Mouse (Mus musculus): ENCODE results near the gene Gstp2. TPM values are rescaled to one million over a fixed set of nuclear protein-coding genes. Genes with fewer than 3 reads are reported as not detected.

The Gstp2 gene
- total RNA-seq, 4 experiments from 2014 or later, result 131 to 147 (median 142) TPM

DNA sequence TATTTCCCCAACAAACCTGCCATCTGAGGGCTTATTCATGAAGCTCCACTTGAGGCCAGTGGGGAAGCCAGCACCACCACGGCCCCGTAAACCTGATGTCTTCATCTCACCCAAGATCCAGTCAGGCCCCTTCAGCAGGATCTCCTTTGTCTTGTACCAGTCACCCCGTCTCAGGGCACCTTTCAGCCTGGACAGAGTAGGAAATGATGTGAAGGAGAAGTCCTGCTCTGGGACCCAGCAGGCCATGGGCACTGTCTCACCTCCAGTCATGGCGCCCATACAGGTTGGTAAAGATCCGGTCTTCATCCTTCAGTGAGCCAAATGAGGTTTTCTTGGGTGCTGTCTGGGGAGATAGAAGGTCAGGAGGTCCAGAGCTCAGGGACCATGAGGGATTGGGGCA lies 34.7 kb downstream of the Gstp2 start:
- DNase-seq (ENCODE audit: low spot score), result no peak

DNA sequence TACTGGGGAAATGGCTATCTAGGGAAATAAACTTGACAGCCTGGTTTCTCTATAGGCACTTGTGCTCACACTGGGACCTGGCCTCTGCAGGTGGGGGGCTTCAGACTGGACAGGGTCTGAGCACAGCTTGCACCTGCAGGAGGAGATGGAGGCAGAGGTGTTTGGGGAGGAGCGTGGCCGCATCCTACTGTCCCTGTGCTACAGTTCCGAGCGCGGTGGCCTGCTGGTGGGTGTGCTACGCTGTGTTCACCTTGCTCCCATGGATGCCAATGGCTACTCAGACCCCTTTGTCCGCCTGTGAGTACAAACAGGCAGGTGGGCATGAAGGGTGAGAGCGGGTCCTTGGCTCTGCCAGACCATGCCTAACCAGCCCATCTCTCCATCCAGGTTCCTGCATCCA lies 39.9 kb downstream of the Gstp2 start:
- no peak for DNase-seq (ENCODE audit: low spot score)

DNA sequence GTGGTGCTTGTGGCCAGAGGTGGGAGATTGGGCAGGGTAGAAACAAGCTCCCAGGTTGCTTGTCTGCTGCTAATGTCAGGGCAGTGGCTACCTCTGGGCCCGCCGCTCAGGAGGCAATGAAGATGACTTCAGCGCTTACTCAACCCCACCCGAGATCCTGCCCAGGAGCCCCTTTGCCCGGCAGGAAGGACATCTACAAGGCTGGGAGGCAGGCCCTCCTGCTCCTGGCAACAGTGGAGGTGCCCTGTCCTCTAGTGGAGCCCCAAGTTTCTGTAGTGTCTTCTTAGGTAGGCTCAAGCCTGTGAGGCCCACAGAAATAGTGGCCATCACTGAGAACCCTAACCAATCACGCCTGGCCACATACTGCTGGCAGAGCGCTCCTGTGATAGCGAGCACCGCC lies 40.7 kb downstream of the Gstp2 start:
- DNase-seq (ENCODE audit: low spot score), result no peak

DNA sequence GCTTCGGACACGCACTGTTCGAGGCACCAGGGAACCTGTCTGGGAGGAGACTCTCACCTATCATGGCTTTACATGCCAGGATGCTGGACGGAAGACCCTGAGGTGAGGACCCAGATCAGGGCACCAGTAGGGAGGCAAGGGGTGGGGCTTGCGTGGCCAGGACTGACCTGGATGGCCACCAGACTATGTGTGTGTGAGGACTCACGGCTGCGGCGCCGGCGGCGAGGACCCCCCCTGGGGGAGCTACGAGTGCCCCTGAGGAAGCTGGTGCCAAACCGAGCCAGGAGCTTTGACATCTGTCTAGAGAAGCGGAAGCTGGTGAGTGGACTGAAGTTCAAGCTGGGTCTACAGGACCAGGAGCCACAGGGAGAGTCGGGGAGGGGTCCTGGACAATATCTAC lies 41.5 kb downstream of the Gstp2 start:
- DNase-seq (ENCODE audit: low spot score), result no peak

DNA sequence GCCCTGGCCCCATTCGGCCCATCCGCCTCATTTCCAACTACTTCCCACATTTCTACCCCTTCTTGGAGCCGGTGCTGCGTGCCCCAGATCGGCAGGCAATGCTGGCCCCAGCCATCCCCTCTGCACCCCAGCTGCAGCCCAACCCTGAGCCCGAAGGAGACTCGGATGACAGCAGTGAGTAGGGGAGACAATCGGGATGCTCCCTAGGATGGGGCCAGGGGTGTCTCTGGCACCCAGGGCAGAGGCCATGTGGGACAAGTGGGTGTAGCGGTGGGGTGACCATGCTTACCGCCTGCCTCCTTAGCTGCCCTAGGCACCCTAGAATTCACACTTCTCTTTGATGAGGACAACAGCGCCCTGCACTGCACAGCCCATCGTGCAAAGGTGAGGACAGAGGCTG lies 42.2 kb downstream of the Gstp2 start:
- DNase-seq (ENCODE audit: low spot score), result no peak

DNA sequence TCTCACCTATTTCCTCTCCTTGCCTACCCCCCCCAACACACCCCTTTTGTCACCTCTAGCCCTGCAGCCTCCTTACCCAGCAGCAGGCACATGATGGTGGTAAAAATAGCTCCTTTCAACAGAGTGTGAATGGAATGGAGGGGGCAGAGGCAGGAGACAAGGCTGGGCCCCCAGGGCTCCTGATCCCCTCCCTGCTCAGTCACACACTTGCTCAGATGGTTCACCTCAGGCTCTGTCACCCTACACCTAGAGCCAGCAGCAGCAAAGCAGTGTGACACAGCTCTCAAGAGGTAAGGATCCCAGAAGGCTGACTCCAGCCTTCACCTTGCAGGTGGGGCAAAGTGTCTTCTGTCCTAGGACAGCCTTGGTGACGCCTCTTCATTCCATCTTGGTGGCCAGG lies 42.7 kb downstream of the Gstp2 start, which contains the start of gene Doc2g:
Gene Doc2g, plus strand, starts transcription at position 202 of the 400 bp plus-strand sequence.
- no peak for DNase-seq (ENCODE audit: low spot score)

DNA sequence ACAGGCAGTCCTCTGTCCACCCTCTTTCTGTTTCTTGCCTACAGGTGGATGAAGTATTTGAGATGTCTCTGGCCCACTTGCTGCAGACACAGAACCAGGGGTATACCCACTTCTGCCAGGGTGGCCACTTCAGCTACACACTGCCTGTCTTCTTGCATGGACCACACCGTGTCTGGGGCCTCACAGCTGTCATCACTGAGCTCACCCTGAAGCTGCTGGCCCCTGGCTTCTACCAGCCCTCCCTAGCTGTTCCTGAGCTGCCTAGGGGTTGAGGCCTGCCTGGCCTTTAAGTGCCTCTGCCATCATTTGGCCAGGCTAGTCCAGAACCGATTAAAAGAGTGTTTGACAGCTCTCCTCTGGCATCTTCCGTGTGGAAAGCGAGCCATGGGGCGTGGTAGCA lies 44.1 kb downstream of the Gstp2 start:
- DNase-seq (ENCODE audit: low spot score), result no peak

DNA sequence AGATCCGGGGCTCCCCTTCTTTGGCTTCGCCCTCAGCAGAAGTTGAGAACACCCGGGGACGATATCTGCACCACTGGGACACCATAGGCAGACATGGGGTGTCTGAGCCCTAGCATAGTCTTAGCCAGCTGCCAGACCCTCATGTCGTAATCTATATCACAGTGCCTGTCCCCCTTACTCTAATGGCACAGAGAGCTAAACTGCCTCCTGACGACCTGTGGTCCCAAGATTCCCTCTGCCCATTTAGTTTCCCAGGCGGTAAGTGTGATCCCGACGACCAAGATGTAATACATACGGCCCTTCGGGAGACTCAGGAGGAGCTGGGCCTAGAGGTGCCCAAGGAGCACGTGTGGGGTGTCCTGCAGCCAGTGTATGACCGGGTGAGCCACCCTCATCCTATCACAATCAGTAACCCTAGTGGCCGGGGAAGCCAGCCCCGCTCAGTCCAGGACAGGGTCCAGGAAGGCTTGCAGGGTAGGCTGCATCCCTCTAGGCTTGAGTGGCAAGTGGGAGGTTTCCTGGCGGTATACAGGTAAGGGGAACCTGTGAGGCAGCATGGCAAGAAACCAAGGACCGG lies 44.8 kb downstream of the Gstp2 start:
- DNase-seq (ENCODE audit: low spot score), result no peak

DNA sequence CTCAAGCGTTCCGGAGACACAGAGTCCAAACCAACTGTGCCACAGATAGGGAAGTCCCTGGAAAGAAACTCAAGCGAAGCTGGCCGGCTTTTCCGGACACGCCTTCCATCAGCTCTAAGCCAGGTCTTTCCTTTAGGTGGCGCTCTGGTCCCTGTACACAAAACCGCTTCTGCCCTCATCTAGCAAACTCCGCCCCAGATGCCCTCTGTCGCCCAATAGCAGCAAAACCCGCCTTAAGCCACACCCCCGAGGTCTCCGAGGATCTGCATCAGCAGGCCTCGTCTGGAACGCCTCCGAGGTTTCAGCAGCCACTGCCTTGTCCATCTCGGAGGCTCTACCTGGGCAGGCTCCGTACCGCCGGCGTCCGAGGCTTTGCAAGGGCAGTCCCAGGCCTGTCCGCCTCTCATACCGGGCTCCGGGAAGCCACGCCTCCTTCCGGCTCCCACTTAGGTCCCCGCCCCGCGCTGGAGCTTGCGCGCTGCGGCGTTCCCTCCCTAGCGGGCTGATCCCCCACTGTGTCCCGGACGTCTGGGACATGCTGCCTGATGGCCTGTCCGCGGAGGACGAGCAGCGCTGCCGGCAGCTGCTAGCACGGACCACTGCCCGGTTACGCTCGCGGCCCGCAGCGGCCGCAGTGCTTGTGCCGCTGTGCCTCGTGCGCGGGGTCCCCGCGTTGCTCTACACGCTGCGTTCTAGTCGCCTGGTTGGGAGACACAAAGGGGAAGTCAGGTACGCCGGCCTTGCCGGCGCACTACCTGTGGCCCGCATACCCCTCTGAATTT lies 45.5 kb downstream of the Gstp2 start, which contains the start of the genes Nudt8 and Gm49405:
Gene Nudt8, plus strand, starts transcription at position 462 of the 782 bp plus-strand sequence.
Gene Gm49405, plus strand, starts transcription at position 508 of the 782 bp plus-strand sequence.
- DNase-seq (ENCODE audit: low spot score), result peak; percentile 98

DNA sequence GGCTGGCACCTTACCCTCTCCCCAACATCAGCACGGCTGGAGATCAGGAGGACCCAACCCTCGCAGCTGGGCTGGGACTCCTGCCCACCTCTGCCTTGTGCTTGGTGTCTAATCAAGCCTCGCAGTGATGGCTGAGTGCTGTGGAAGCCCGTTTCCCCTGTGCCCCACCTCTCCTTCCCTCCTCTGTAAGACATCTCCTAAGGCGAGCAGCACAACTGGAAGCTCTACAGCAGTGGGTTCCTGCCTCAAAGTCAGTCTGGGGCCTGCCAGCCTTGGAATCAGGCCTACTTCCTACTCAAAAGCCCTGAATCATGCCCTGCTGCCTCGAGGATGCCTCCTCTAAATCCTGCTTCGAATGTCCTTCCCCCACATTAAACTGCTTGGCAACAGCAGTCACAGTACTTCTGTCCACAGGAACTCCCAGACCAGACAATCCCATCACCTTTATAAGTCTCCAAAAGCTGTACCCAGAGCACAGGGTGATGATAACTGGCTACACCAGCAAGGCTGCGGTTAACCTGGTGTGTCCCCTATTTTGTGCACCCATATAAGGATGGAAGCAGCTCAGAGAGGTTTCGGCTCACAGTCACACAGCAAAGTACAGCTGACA lies 46.6 kb downstream of the Gstp2 start:
- no peak for DNase-seq (ENCODE audit: low spot score)

DNA sequence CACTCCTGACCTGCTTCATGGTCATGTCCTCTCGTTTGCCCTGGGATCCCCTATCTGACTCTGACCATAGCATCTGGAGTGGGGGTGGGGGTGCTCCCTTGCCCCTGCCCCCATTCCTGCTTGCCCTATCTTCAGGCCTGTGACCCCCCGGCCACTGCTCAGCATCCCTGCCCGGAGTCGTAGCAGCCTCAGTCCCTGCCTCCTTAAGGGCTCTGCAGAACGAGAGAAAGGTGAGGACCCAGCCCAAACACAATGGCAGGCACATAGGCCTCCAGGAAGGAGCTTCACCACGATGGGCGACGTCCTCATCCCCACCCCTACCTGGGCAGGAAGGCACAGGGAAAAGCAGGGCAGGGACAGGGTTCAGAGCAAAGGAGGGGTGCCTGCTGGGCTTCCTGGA lies 47.5 kb downstream of the Gstp2 start:
- no peak for DNase-seq (ENCODE audit: low spot score)

DNA sequence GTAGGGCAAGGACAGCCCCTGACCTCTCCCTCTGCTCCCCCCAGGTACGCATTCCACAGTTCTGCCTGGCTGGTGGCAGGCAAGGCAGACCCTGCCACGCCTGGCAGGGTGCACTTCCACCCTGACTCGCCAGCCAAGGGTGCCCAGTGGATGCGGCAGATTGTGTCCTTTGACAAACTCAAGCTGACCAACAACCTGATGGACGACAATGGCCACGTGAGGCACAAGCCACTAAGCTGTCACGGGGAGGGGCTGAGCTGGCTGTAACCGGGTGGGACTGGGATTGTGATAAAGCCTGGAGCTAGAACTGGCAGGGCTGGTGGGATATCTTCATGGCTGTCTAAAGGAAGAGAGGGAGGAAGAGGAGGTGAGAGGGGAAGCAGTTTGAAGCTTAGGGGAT lies 48.6 kb downstream of the Gstp2 start:
- DNase-seq (ENCODE audit: low spot score), result no peak

DNA sequence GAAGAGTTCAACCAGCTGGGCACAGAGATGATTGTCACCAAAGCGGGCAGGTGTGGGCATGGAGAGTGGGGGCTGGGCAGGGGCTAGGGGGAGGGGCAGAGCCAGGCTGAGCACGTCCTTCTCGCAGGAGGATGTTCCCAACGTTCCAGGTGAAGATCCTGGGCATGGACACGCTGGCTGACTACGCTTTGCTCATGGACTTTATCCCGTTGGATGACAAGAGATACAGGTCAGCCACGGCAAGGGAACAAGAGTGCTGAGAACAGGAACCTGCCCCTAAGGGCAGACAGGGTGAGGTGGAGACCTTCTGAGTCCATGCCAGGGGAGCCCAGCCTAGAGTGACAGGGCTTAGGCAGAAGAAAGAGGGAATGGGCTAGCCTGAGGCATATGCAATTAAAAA lies 49.1 kb downstream of the Gstp2 start:
- no peak for DNase-seq (ENCODE audit: low spot score)

DNA sequence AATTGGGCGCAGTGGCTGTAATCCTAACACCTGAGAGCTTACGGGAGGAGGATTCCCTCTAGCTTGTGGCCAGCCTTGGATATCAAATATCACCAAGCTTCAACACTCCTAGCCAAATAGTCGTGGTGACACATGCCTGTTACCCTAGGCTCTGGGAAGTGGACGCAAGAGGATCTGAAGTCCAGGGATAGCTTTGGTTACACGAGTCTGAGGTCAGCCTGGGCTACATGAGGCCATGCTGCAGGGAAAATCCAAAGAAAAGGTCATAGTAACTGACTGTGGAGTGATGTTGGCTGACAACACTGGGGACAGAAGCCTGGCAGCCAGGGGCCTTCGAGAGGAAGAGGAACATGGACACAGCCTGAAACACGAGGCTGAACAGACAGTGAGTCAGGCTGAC lies 49.7 kb downstream of the Gstp2 start:
- DNase-seq (ENCODE audit: low spot score), result no peak

DNA sequence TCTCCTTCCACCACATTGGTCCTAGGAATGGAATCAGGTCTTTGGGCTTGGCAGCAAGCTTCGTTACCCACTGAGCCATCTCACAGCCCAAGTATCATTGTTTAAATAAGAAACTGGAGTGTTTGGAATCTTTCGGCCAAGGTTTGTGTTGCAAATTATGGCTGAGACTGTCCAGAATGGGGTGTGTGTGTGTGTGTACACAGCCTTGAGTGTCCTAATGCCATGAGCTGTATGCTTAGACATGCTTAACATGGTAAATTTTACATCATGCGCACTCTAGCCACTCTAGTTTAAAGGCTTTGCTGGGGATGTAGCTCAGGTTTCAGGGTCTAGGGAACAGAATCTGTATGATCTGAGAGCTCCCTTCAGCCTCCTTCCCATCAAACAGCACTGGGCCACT lies 50.3 kb downstream of the Gstp2 start:
- DNase-seq (ENCODE audit: low spot score), result no peak

DNA sequence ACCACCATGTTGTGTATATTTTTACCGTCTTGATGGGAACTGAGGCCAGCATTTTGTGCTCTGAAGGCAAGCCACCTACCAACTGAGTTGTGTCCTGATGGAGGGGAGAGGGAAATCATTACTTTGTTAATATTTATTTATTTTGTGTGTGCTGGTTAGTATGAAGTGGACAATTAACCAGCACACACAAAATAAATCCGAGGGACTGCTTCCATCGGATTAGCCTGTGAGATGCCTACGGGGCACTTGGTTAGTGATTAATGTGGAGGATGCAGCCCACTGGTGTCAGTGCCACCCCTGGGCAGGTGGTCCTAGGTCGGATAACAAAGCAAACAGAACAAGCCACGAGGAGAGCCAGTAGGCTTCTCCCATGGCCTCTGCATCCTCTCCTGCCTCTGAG lies 50.9 kb downstream of the Gstp2 start:
- DNase-seq (ENCODE audit: low spot score), result no peak

DNA sequence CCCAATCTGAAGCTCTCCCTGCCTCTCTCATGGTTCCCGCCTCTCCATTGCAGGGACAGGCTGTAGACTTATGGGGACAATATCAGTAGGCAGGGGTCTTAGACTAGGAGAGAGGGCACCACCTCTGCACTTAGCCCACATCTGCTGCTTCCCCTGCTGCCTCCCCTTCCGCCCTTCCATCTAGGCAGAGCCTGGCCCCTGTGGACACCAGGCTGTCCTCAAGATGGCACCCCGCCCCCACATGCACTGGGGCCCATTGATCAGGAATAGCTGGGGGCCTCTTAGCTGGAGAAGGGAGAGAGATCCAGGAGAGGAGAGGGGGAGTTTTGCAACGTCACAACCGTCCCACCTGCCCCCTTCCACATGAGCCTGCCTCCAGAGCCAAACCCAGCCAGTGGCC lies 53.4 kb downstream of the Gstp2 start, which contains the start of gene Tbx10:
Gene Tbx10, plus strand, starts transcription at position 337 of the 400 bp plus-strand sequence.
- no peak for DNase-seq (ENCODE audit: low spot score)

DNA sequence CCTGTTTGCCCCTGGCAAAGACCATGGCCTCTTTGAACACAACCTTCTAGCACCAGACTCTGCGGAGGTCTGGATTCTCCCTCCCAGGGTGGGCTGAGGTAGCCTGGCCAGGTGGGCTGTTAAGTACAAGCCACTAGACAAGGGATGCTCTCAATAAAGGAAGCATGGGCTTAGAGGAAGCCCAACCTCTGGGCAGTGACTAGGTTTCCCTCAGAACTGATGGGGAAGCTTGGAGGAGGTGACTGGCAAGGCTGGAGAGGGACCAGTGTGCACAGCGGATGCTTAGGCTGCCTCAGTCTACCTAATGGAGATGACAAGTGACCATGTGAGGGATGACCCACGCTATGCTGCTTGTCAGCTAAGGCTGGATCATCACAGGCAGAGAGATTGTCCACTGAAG lies 53.9 kb downstream of the Gstp2 start:
- no peak for DNase-seq (ENCODE audit: low spot score)

DNA sequence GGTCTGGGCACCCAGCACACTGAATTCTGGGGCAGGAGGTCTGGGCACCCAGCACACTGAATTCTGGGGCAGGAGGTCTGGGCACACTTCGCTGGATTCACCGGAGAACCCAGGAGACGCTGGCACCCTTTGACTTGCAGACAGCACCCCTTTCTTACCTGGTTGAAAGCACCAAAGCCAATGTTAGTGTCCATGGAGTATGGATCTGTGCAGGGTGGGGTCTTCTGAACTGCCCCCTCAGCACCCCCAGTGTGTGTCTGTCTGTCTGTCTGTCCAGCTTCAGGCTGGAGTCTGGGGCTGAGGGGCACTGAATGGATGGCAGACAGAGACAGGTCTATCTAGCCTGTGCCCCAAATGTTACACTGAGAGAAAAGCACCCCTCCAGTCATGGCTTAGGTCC lies 54.3 kb downstream of the Gstp2 start:
- no peak for DNase-seq (ENCODE audit: low spot score)

DNA sequence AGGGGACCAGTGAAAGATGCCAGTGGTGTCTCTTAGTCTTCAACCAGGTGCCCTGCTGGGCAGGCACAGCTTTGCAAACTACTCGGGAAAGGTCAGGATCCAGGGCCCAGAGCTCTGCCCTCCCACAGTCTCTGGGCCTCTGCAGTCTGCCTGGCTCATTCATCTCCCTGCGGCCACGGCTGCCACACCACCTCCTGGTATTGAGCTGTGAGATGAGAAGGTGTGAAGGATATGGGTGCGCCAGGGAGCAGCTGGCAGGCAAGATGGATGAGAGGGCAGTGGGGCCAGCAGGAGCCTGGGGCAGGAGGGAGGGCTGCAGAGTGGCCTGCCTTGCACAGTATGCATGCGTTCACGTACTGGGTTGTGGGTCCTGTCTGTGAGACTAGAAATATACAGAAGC lies 55.0 kb downstream of the Gstp2 start:
- no peak for DNase-seq (ENCODE audit: low spot score)

Measured in heart, adult 8-10 months (tissue).